Mouse (Mus musculus): ENCODE results near the gene Mgarp. TPM values are rescaled to one million over a fixed set of nuclear protein-coding genes. Genes with fewer than 3 reads are reported as not detected.
"Not testable (repeated sequence)": the region's sequence is repeated elsewhere in the genome, so short reads cannot be mapped to it uniquely, and the experiment has no call there.

Mgarp gene
- total and polyA plus RNA-seq, 3 experiments, result 0.65 to 5.2 TPM; not detected in 1

DNA sequence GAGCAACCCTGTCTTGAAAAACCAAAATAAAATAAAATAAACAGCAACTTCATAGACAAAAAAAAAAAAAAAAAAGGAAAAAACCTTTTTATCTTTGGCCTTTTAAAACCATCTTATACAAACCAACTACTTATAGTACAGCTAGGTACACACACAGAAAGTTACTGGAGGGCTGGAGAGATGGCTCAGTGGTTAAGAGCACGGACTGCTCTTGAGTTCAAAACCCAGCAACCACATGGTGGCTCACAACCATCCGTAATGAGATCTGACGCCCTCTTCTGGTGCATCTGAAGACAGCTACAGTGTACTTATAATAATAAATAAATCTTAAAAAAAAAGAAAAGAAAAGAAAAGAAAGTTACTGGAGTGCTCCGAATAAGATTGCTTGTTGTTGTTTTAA lies 5.5 kb upstream of the Mgarp start:
- not testable (repeated sequence) for H3K27me3 ChIP-seq (ENCODE audit: control insufficient read depth in 1 of 2, insufficient read depth in 2 of 2, low read length in 2 of 2); H3K9me3 ChIP-seq (replicated peaks; ENCODE audit: insufficient read depth, low read length); H3K79me2 ChIP-seq (ENCODE audit: control insufficient read depth, insufficient read depth, low read length, poor library complexity); H3K4me3 ChIP-seq (ENCODE audit: control insufficient read depth in 1 of 2, insufficient read depth in 1 of 2, low read depth in 2 of 2, low read length in 2 of 2); H3K9ac ChIP-seq (ENCODE audit: control insufficient read depth, low read depth, low read length, poor library complexity, severe bottlenecking); DNase-seq (ENCODE audit: low read depth, low spot score); H3K27ac ChIP-seq (ENCODE audit: control insufficient read depth, low read depth, low read length); H3K4me1 ChIP-seq (ENCODE audit: control insufficient read depth in 1 of 2, insufficient read depth in 2 of 2, low read length in 2 of 2); H3K36me3 ChIP-seq (ENCODE audit: control insufficient read depth in 1 of 2, insufficient read depth in 2 of 2, low read length in 2 of 2)
- TF ChIP-seq ZNF384 (IDR thresholded peaks at IDR 0.05; ENCODE audit: low read depth, low read length) (peak; percentile 37; the same call in 1 of the 2 replicates), CTCF (IDR thresholded peaks at IDR 0.05 in 2 of 3, conservative IDR thresholded peaks at IDR 0.05 in 1 of 3; ENCODE audit: control insufficient read depth in 1 of 3, insufficient read depth in 1 of 3, low read depth in 2 of 3, low read length in 3 of 3, poor library complexity in 1 of 3, severe bottlenecking in 1 of 3) (peak in 1 of 3 experiments; percentile 39; a peak in 1 of 6 replicates)

DNA sequence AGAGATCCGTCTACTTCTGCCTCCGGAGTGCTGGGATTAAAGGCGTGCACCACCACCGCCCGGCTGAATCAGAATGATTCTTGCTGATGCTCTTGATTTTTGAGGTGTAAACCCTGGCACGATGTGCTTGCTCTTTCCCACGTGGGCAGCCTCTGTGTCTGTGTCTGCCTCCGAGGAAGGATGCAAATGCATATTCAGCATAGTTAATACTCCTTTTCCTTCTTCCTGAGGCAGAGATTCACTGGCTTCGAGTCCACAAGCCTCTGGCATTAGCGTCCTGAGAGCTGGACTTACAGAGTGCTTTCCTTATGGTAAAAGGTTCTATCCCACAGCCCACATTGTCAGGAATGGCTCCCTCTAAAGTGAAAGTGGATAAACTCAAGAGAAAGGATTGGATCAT lies 4.1 kb upstream of the Mgarp start:
- Histone ChIP-seq H3K27ac (ENCODE audit: control insufficient read depth, low read depth, low read length) (no peak overlapping the region), H3K36me3 (ENCODE audit: control insufficient read depth in 1 of 2, insufficient read depth in 2 of 2, low read length in 2 of 2) (peaks cover 2 to 3% of the 10 kb centered on the region in 2 experiments; a peak in 3 of 4 replicates), H3K4me3 (ENCODE audit: control insufficient read depth in 1 of 2, insufficient read depth in 1 of 2, low read depth in 2 of 2, low read length in 2 of 2) (no peak overlapping the region), H3K9me3 (replicated peaks; ENCODE audit: insufficient read depth, low read length) (no peaks in the 10 kb centered on the region), H3K79me2 (ENCODE audit: control insufficient read depth, insufficient read depth, low read length, poor library complexity) (no peaks in the 10 kb centered on the region), H3K4me1 (ENCODE audit: control insufficient read depth in 1 of 2, insufficient read depth in 2 of 2, low read length in 2 of 2) (peaks cover 0 to 3% of the 10 kb centered on the region in 2 experiments; a peak in 1 of 4 replicates), H3K9ac (ENCODE audit: control insufficient read depth, low read depth, low read length, poor library complexity, severe bottlenecking) (no peak overlapping the region), H3K27me3 (ENCODE audit: control insufficient read depth in 1 of 2, insufficient read depth in 2 of 2, low read length in 2 of 2) (no peaks in the 10 kb centered on the region)
- no peak for DNase-seq (ENCODE audit: low read depth, low spot score)
- TF ChIP-seq ZNF384 (IDR thresholded peaks at IDR 0.05; ENCODE audit: low read depth, low read length), result no peak
- TF ChIP-seq CTCF (IDR thresholded peaks at IDR 0.05 in 2 of 3, conservative IDR thresholded peaks at IDR 0.05 in 1 of 3; ENCODE audit: control insufficient read depth in 1 of 3, insufficient read depth in 1 of 3, low read depth in 2 of 3, low read length in 3 of 3, poor library complexity in 1 of 3, severe bottlenecking in 1 of 3), result no peak
- no peak for TF ChIP-seq MYC (IDR thresholded peaks at IDR 0.05; ENCODE audit: low read depth, low read length)
- no peak for TF ChIP-seq MEF2A (IDR thresholded peaks at IDR 0.05; ENCODE audit: extremely low read depth, insufficient replicate concordance, low read depth, low read length, poor library complexity, severe bottlenecking)
- no peak for TF ChIP-seq EP300 (IDR thresholded peaks at IDR 0.05; ENCODE audit: low read depth in 1 of 2, low read length in 2 of 2)
- TF ChIP-seq ELF1 (IDR thresholded peaks at IDR 0.05; ENCODE audit: low read depth, low read length), result no peak
- TF ChIP-seq ZMIZ1 (IDR thresholded peaks at IDR 0.05; ENCODE audit: low read depth, low read length), result no peak
- TF ChIP-seq UBTF (IDR thresholded peaks at IDR 0.05; ENCODE audit: borderline replicate concordance, insufficient read depth, low read depth, low read length), result no peak
- no peak for TF ChIP-seq MAZ (IDR thresholded peaks at IDR 0.05; ENCODE audit: low read depth, low read length)
- TF ChIP-seq USF1 (IDR thresholded peaks at IDR 0.05; ENCODE audit: low read depth, low read length), result no peak
- no peak for TF ChIP-seq NELFE (IDR thresholded peaks at IDR 0.05; ENCODE audit: low read depth, low read length)
- TF ChIP-seq SIN3A (IDR thresholded peaks at IDR 0.05; ENCODE audit: low read length), result no peak
- no peak for TF ChIP-seq TCF12 (IDR thresholded peaks at IDR 0.05; ENCODE audit: low read depth, low read length)
- no peak for TF ChIP-seq KAT2A (conservative IDR thresholded peaks at IDR 0.05; ENCODE audit: low read depth, low read length)

All from MEL (cell line).